Mouse (Mus musculus): ENCODE data around the gene Pip4k2a.

Pip4k2a gene

DNA sequence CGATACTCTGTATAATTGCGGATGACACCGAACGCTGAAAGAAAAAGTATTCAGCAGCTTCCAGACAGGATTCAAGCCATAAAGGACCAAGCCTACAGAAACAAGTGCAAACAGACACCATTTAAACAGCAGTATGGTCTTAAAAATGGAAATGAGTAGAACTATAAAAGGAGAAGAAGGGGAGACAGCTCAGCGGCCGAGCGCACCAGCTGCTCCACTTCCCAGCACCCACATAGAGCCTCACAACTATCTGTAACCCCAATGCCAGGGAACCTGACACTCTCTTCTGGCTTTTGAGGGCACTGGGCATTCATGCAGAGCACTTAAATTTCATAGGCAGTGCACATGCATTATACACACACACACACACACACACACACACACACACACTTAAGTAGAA, 18.3 kb downstream of the Pip4k2a start:
- DNase-seq (ENCODE audit: low spot score in 2 of 2), result no peak

GRCm38 (mm10) chr2:18979046-18979445, 18.9 kb downstream of the Pip4k2a start:
- DNase-seq (ENCODE audit: low spot score in 2 of 2), result no peak

GRCm38 (mm10) chr2:18977201-18977805, 20.6 kb downstream of the Pip4k2a start:
- no peak for DNase-seq (ENCODE audit: low spot score in 2 of 2)

DNA sequence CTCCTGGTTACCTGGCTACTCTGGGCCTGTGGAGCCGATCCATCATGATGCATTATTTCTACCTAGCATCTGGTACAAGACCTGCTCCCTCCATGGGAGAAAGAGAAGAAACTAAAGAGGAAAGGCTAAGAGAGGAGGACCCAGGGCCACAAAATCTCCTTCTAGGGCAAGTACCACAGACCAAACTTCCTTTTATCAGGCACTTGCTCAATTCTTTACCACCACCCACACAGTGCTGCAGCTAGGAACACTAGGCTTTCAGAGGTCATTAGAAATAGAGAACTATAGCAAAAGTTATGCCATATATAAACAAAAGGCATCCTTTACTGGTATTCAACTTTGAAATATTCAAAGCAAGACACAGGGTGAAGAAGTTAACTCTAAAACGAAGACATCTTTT, 21.8 kb downstream of the Pip4k2a start:
- no peak for DNase-seq (ENCODE audit: low spot score in 2 of 2)

- DNase-seq (ENCODE audit: low spot score in 2 of 2), result no peak
Measured at GRCm38 (mm10) chr2:18974882-18975645, 22.9 kb downstream of the Pip4k2a start.

- no peak for DNase-seq (ENCODE audit: low spot score in 2 of 2)
Measured at GRCm38 (mm10) chr2:18971564-18971963, 26.4 kb downstream of the Pip4k2a start.

GRCm38 (mm10) chr2:18970461-18970860, 27.5 kb downstream of the Pip4k2a start:
- no peak for DNase-seq (ENCODE audit: low spot score in 2 of 2)

DNA sequence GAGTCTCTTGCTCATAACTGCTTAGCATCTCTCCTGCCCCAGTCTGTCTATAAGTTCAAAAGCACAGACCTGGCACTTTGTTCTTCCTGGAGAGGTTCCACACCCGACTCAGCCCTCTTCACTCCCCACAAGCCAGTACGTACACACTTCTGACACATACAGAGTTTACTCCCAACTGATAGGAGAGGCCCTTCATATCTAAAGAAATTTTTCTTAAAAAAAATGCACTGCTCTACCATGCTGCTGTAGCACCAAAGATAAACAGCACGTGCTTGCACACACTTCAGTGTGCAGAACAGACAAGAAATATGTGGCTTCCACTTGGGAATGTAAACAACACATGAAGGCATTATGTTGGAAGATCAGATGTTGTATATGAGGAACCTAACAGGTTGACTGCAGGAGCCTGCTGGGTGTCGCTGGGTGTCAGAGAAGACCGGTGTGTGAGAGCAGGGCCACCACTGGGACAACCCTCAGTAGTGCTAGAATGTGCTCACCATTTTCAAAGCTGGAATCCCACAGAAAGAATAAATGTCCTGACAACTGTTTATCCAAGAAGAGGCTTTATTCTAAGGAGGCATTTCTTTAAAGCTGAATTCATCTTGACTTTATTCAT, 28.8 kb downstream of the Pip4k2a start:
- DNase-seq (ENCODE audit: low spot score in 2 of 2), result no peak

DNA sequence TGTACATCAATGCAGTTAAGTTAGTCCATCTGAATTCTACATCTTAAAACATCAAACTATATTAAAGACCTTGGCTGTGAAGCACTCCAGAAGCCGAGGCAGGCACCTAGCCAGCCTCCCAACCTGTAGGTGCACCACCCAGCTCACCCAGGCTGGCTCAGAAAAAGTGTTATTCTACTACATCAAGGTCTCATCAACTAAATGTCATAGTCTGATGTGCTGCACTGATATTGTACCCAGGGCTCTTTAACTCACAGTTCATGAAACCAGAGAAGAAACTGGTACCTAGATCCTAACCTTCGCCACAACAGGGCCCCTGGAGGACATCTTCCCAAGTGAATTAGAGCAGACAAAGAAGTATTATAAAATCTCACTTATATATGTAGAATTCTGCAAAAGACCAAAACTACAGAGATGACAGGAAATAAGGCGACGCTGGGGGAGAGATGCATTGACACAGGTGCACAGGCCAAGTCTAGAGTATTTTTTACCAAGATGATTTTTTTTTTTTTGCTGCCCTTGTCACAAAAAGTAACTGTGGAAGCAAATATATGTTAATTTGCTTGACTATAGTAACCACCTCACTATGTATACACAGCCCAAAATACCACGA, 30.4 kb downstream of the Pip4k2a start:
- DNase-seq (ENCODE audit: low spot score in 2 of 2), result peak; percentile 46

DNA sequence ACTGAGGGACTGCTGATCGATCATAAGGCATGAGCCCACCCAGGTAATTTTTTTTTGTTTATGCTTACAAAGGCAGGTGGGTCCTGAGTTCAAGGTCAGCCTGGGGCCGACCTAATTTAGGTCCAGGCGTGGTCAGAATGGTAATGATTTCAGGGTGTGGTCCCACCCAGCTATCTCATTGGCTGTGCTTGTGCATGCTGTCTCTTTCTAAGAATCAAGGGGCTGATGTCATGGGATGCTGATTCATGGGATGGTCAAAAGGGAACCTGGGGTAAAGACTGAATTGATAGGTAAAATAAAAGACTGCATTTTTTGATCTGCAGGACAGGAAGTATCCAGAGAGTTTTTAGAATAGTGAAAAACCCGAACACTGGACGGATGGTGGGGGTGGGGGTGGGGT, 31.4 kb downstream of the Pip4k2a start:
- no peak for DNase-seq (ENCODE audit: low spot score in 2 of 2)

DNA sequence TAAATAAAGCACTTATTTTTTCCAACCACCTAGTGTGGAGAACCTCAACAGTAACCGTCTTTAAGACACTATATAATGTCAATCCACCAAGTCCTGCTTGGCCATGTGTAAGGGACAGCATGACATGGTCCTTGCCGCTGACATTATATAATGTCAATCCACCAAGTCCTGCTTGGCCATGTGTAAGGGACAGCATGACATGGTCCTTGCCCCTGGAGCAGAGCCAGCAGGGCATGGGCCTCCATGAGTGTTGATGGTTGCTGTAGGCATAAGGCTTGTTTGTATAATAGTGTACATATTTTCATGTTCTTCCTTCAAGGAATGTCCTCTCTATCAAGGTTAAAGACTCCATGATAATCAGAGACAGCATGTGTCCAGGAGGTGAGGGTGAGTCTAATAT, 32.0 kb downstream of the Pip4k2a start:
- DNase-seq (ENCODE audit: low spot score in 2 of 2), result no peak

- DNase-seq (ENCODE audit: low spot score in 2 of 2), result no peak
Measured at GRCm38 (mm10) chr2:18965108-18965507, 32.8 kb downstream of the Pip4k2a start.

DNA sequence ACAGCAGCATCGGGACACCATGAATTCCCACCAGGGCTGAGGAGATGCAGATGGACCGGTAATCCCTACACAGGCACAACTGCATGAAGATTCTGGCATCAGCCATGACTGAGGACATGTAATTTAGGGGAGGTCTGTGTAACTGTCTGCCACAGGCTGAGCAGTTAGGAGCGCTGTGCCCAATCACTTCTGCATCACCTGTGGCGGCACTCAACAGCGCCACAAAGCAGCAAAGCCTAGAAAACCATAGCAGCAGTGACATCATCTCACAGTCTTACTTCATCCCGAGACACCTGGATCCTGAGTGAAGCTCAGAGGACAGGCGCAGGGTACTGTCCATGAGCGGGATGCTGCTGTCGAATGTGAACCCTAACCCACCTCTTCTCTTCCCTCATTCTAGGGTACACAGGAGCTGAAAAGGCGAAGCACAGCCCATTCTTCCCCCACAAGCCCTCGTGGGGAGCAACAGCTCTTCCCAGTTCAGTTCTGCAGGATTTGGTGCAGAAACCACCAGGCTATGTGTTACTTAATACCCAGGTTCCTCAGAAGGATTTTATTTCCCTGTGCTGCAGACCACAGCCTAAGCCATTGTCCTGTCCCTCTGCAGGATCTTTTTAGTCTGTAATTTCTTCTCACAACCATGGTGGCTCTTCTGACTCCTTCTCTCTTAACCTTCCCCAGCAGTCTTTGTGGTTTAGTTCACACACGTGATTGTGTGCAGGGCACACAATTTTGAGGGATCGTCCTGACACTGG, 34.5 kb downstream of the Pip4k2a start:
- peak in 1 of 2 experiments; percentile 42 for DNase-seq (ENCODE audit: low spot score in 2 of 2)

DNA sequence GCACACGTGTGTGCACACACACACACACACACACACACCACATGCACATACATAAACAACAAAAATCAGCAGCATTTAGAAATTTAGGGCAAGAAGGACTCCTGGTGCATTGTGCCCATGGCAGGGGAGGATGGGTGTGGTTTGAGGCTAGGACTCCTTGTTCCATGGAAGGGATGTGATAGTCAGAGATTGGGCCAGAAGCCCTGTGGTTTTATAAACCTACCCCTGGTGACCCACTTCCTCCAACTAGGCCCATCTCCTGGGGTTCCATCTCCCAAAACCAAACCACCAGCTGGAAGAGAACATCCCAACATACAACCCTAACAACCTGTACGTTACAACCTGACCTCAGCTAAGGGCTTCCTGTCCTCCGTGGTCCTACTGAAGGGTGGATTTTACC, 35.4 kb downstream of the Pip4k2a start:
- DNase-seq (ENCODE audit: low spot score in 2 of 2), result no peak

DNA sequence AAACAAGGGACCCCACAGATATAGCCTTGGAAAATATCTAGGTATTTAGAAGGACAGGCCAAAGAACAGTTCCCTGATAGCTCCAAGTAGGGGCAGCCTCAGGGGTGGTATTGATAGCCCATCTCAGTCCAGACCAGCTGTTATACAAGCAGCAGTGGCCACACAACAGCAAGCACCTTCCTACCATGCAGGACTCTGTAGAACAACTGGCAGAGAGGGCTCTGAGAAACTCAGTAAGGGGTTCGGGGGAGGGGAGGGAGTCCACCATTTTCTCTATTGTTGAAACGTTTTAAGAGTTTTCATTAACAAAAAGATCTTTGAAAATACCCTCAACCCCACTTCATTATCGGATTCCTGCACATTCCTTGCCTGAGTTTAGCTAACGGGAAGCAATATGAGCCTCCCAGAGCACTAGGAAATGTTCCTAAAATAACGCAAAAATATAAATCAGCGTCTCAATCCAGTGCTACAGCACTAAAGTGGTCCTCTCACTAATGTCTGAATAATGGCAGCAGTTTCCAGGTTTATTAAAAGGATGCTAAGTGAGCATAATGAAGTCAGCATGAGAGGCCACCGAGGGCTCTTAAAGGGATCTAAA, 37.5 kb downstream of the Pip4k2a start:
- no peak for DNase-seq (ENCODE audit: low spot score in 2 of 2)

- no peak for DNase-seq (ENCODE audit: low spot score in 2 of 2)
Measured at GRCm38 (mm10) chr2:18959558-18959957, 38.4 kb downstream of the Pip4k2a start.

DNA sequence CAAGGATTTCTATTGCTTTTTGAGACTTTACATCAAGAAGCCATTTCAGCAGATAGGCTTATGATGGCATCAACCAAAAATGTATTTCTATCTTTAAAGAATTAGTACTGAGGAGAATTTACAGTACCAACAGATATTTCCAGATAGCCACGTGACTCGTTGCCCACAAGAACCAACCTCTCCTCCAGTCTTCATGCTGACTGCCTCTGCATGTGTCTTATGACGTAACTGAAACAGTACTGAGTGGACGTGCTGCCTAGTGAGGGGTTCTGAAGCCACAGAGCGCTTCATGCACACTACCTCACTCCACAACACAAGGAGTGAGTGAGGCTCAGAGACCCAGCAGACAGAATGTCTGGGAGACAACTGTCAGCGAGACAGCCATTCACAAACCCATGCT, 38.9 kb downstream of the Pip4k2a start:
- no peak for DNase-seq (ENCODE audit: low spot score in 2 of 2)

DNA sequence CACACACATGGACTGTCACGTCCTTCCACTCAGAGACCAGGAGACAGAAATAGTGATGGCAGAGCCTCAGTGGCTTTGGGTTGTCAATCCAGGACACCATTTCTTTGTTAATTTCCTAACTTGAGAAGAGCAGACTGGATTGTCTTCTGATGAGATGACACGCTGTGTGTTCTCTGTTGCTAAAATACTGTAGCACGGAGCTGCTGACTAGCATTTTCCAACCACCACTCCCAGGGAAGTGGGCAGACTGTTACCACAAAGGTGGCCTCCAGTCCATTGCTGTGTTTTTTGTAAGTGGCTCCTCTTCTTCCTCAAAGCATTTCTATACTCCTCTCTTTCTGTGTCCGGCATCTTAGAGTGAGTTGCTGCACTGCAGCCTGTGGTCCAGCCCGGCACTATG, 39.4 kb downstream of the Pip4k2a start:
- no peak for DNase-seq (ENCODE audit: low spot score in 2 of 2)

GRCm38 (mm10) chr2:18958044-18958443, 39.9 kb downstream of the Pip4k2a start:
- no peak for DNase-seq (ENCODE audit: low spot score in 2 of 2)

DNA sequence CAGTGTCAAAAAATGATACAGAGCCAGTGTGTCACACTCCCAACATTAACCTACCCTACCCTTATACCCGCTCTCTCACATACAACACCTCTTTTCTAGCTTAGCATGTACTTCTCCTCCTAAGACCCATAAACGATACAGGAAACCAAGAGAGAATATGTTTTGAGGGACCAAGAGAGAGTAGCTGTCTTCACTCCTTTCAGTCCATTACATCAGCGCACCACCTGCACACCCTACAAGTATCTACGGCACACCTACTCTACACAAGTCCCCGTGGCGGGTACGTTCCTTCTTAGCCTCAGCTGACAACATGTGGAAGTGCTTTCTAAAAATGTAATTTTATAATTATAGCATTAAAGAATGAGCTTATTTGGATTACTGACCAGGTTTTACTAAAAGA, 40.5 kb downstream of the Pip4k2a start:
- peak; percentile 48 to 54 for DNase-seq (ENCODE audit: low spot score in 2 of 2)

DNA sequence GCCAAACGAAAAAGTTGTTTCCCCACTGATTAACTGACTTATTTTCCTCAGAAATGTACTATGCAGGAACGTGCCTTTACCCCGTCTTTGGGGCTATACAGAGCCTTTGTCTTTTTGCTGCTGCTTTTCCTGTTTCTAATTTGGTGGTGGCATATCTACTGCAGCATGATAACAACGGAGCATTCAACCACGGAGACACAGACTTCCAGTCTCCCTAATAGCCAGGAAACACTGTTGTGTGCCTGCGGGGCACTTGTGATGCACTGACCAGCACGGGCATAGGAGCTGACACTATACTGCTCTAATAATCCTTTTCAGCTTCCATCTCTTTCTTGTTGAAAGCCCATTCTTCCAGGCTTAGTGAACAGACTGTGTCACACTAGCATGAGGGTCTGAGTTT, 41.0 kb downstream of the Pip4k2a start:
- DNase-seq (ENCODE audit: low spot score in 2 of 2), result no peak

- DNase-seq (ENCODE audit: low spot score in 2 of 2), result no peak
Measured at GRCm38 (mm10) chr2:18956424-18956823, 41.5 kb downstream of the Pip4k2a start.

Data from thymus, postnatal 10 days (tissue).